Comparison of ENCODE assay signal across 8 mouse cellular contexts in the genomic region with DNA sequence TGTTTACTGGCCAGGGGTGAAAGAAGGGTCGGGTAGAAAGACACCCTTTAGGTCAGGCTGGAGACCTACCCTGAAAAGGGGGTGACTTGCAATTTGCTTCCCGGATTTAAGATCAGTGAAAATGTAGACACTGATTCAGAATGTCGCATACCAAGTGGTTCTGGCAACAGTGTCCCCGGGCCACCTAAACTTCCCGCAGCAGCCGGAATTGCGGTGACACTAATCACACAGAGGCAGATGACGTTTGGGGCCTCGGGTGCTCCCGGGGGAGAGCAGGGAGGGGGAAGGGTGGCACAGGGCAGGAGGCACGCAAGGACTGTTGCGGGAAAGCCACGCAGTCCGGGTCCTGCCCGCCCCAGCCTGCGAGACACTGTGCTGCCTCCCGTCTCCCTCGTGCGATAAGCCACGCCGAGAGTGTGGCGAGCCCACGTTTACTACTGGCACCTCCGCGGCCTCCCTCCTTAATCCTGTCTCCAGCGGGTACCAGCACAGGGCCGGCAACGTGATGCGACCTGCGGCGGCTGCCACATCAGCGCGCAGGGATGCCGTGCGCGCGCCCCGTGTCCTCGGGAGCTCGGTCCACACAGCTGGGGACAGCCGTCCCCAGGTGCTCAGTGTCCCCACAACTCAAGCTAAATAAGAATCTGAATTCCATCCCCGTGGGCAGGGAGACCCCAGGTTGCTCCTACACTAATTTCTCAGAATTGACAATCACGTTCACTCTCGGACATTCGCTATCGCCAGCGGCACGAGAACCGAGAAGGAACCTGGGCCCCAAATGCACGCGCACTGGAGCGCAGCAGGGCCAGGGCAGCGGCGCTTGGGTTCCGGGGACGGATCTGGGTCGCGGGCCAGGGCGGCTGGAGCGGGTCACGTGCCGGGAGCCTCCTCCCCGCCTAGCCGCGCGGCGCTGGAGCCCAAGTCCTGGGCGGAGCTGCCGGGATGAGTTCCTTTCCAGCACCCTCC. TPM values are rescaled to one million over a fixed set of nuclear protein-coding genes. Genes with fewer than 3 reads are reported as not detected.
DNase-seq lines count a peak whose midpoint lies in the region; ATAC-seq and TF ChIP-seq lines count a peak whose summit lies in the region.

No protein-coding gene starts in this region.

- peak overlapping the region; percentile 99 for H3K4me2 ChIP-seq in heart, embryonic 14.5 days (ENCODE audit: low read length)
- peak overlapping the region; percentile 98 for H3K4me2 ChIP-seq in kidney, postnatal 0 days (ENCODE audit: low read length)
- H3K4me2 ChIP-seq in myocyte (ENCODE audit: low read depth) = peak overlapping the region; percentile 99
- peak overlapping the region; percentile 94 for H3K4me2 ChIP-seq in stomach, embryonic 16.5 days (ENCODE audit: low read depth, low read length)

- peak; percentile 77 for TF ChIP-seq POLR2A in liver, adult 2 months (IDR thresholded peaks at IDR 0.05; ENCODE audit: extremely low read depth, insufficient read depth, low read length)
- TF ChIP-seq POLR2A in myocyte (IDR thresholded peaks at IDR 0.05; ENCODE audit: insufficient read length, low read depth) = peak; percentile 89

- under 1% methylated on average over 69 of the region's 69 CpGs for WGBS in forebrain, embryonic 10.5 days
- under 1% methylated on average over 69 of the region's 69 CpGs for WGBS in heart, embryonic 14.5 days
- WGBS in kidney, postnatal 0 days = under 1% methylated on average over 69 of the region's 69 CpGs
- under 1% methylated on average over 69 of the region's 69 CpGs for WGBS in liver, adult 2 months
- under 1% methylated on average over 69 of the region's 69 CpGs for WGBS in stomach, embryonic 16.5 days

- H3K36me3 ChIP-seq in forebrain, embryonic 10.5 days (replicated peaks) = no peaks in the 10 kb centered on the region
- no peaks in the 10 kb centered on the region for H3K36me3 ChIP-seq in heart, embryonic 14.5 days (ENCODE audit: control insufficient read depth, insufficient read depth, low read length)
- no peaks in the 10 kb centered on the region for H3K36me3 ChIP-seq in kidney, postnatal 0 days (ENCODE audit: insufficient read depth, low read length)
- H3K36me3 ChIP-seq in liver, adult 2 months (ENCODE audit: control insufficient read depth, insufficient read depth, low read length) = no peaks in the 10 kb centered on the region
- H3K36me3 ChIP-seq in myocyte (ENCODE audit: control insufficient read depth, insufficient read depth) = no peaks in the 10 kb centered on the region
- H3K36me3 ChIP-seq in stomach, embryonic 16.5 days (ENCODE audit: control insufficient read depth, insufficient read depth, low read length) = no peaks in the 10 kb centered on the region

- peaks cover 84% of the 10 kb centered on the region for H3K27me3 ChIP-seq in forebrain, embryonic 10.5 days (ENCODE audit: poor library complexity, severe bottlenecking)
- H3K27me3 ChIP-seq in heart, embryonic 14.5 days (ENCODE audit: control insufficient read depth, insufficient read depth, low read length) = peaks cover 8% of the 10 kb centered on the region
- H3K27me3 ChIP-seq in kidney, postnatal 0 days (ENCODE audit: insufficient read depth, low read length) = peaks cover 9% of the 10 kb centered on the region
- H3K27me3 ChIP-seq in liver, adult 2 months (ENCODE audit: control insufficient read depth, insufficient read depth, low read length) = no peaks in the 10 kb centered on the region
- H3K27me3 ChIP-seq in myocyte (ENCODE audit: control insufficient read depth, insufficient read depth, insufficient read length) = no peaks in the 10 kb centered on the region
- H3K27me3 ChIP-seq in stomach, embryonic 16.5 days (ENCODE audit: control insufficient read depth, insufficient read depth, low read length) = peaks cover 42% of the 10 kb centered on the region

- ATAC-seq in heart, embryonic 14.5 days (ENCODE audit: insufficient number of reproducible peaks, insufficient read depth, low FRiP score, low read depth) = peak; percentile 69
- ATAC-seq in kidney, postnatal 0 days (replicated peaks; ENCODE audit: low FRiP score, low read depth) = peak; percentile 73
- ATAC-seq in stomach, embryonic 16.5 days (ENCODE audit: insufficient read depth, low FRiP score) = peak; percentile 88

- peak overlapping the region; percentile 55 for H3ac ChIP-seq in myocyte (ENCODE audit: control insufficient read depth, insufficient read length)

- peaks cover 51% of the 10 kb centered on the region for H3K4me1 ChIP-seq in forebrain, embryonic 10.5 days
- peaks cover 8 to 29% of the 10 kb centered on the region in 2 experiments for H3K4me1 ChIP-seq in heart, embryonic 14.5 days (ENCODE audit: control insufficient read depth in 2 of 2, insufficient read depth in 2 of 2, low read length in 2 of 2)
- H3K4me1 ChIP-seq in kidney, postnatal 0 days (replicated peaks; ENCODE audit: insufficient read depth, low read length) = peaks cover 23% of the 10 kb centered on the region
- peaks cover 3% of the 10 kb centered on the region for H3K4me1 ChIP-seq in liver, adult 2 months (ENCODE audit: control insufficient read depth, insufficient read depth, low read length)
- peaks cover 4% of the 10 kb centered on the region for H3K4me1 ChIP-seq in stomach, embryonic 16.5 days (ENCODE audit: control insufficient read depth, insufficient read depth, low read length)

- no peaks in the 10 kb centered on the region for H3K9me3 ChIP-seq in forebrain, embryonic 10.5 days
- H3K9me3 ChIP-seq in heart, embryonic 14.5 days (ENCODE audit: control insufficient read depth, low read length) = no peaks in the 10 kb centered on the region
- H3K9me3 ChIP-seq in kidney, postnatal 0 days (replicated peaks; ENCODE audit: low read length) = no peaks in the 10 kb centered on the region
- H3K9me3 ChIP-seq in stomach, embryonic 16.5 days (replicated peaks; ENCODE audit: control insufficient read depth, low read length) = no peaks in the 10 kb centered on the region

- no peaks in the 10 kb centered on the region for H3K79me2 ChIP-seq in liver, adult 2 months (ENCODE audit: control insufficient read depth, insufficient read depth, low read length)
- peaks cover 30% of the 10 kb centered on the region for H3K79me2 ChIP-seq in myocyte (ENCODE audit: control insufficient read depth, insufficient read depth)

- peak overlapping the region; percentile 80 for H3K27ac ChIP-seq in forebrain, embryonic 10.5 days
- H3K27ac ChIP-seq in heart, embryonic 14.5 days (replicated peaks in 1 of 2; ENCODE audit: control insufficient read depth in 1 of 2, insufficient read depth in 1 of 2, low read depth in 2 of 2, low read length in 2 of 2) = peak overlapping the region; percentile 87 to 91
- peak overlapping the region; percentile 36; the same call in 1 of the 2 replicates for H3K27ac ChIP-seq in kidney, postnatal 0 days
- H3K27ac ChIP-seq in liver, adult 2 months (replicated peaks; ENCODE audit: insufficient read depth, low read depth, low read length) = peak overlapping the region; percentile 77
- H3K27ac ChIP-seq in stomach, embryonic 16.5 days (ENCODE audit: low read length) = no peak overlapping the region

- H3K9ac ChIP-seq in heart, embryonic 14.5 days (ENCODE audit: low read length) = peak overlapping the region; percentile 89
- H3K9ac ChIP-seq in kidney, postnatal 0 days (ENCODE audit: low read depth, low read length) = peak overlapping the region; percentile 49; the same call in 1 of the 2 replicates
- H3K9ac ChIP-seq in liver, adult 2 months (ENCODE audit: low read depth, low read length) = peak overlapping the region; percentile 75
- peak overlapping the region; percentile 62 for H3K9ac ChIP-seq in stomach, embryonic 16.5 days (ENCODE audit: low read length)

- TF ChIP-seq CTCF in kidney, postnatal 0 days (IDR thresholded peaks at IDR 0.05; ENCODE audit: low read depth) = no peak
- TF ChIP-seq CTCF in liver, adult 2 months (IDR thresholded peaks at IDR 0.05; ENCODE audit: low read depth, low read length) = no peak

- peak; percentile 70 to 72 for DNase-seq in B cell, adult 2 months
- DNase-seq in adrenal gland, postnatal 4 days (ENCODE audit: low spot score in 2 of 2) = peak; percentile 74 to 75
- peak; percentile 64 for DNase-seq in forebrain, embryonic 10.5 days (ENCODE audit: extremely low spot score, low spot score)
- DNase-seq in kidney, postnatal 0 days (ENCODE audit: low spot score) = peak; percentile 90
- peak; percentile 73 for DNase-seq in liver, adult 2 months (ENCODE audit: extremely low read depth, low read depth, low spot score)

- H3K4me3 ChIP-seq in forebrain, embryonic 10.5 days = peak overlapping the region; percentile 68
- H3K4me3 ChIP-seq in heart, embryonic 14.5 days (ENCODE audit: control insufficient read depth in 1 of 2, insufficient read depth in 1 of 2, low read depth in 1 of 2, low read length in 2 of 2) = peak overlapping the region; percentile 63 to 68
- H3K4me3 ChIP-seq in kidney, postnatal 0 days (replicated peaks; ENCODE audit: low read depth, low read length) = peak overlapping the region; percentile 49
- H3K4me3 ChIP-seq in liver, adult 2 months (ENCODE audit: insufficient read depth, low read depth, low read length) = peak overlapping the region; percentile 61
- peak overlapping the region; percentile 71 for H3K4me3 ChIP-seq in myocyte
- H3K4me3 ChIP-seq in stomach, embryonic 16.5 days (replicated peaks; ENCODE audit: low read length) = peak overlapping the region; percentile 59

TF ChIP-seq in myocyte, 11 proteins besides CTCF, POLR2A, EP300 and RAD21 (continues in another document):
- TF ChIP-seq POLR2AphosphoS2 (IDR thresholded peaks at IDR 0.05; ENCODE audit: insufficient read length, low read depth) (peak; percentile 94), MYOD1 (IDR thresholded peaks at IDR 0.05; ENCODE audit: control insufficient read depth in 1 of 3, insufficient read length in 2 of 3, low read depth in 2 of 3) (peak in 1 of 3 experiments; percentile 21), CEBPB (IDR thresholded peaks at IDR 0.05; ENCODE audit: insufficient read depth, poor library complexity, severe bottlenecking) (no peak), TCF12 (IDR thresholded peaks at IDR 0.05; ENCODE audit: insufficient read depth, poor library complexity, severe bottlenecking) (no peak), REST (IDR thresholded peaks at IDR 0.05; ENCODE audit: insufficient read depth, insufficient read length) (no peak), SRF (IDR thresholded peaks at IDR 0.05; ENCODE audit: control insufficient read depth, insufficient read length, low read depth) (peak; percentile 32), MAX (IDR thresholded peaks at IDR 0.05; ENCODE audit: low read depth) (no peak)

RNA-seq across cellular contexts. Expression of gene Bhlhe41, which starts 0.8 kb away (rescaled TPM):
- total RNA-seq in adrenal gland, postnatal 4 days (2021) = 1 to 10 TPM; 5.3 to 6.2 TPM
- polyA plus RNA-seq in forebrain, embryonic 10.5 days (2016; fragmentation: Nextera tagmentation; extraction: Ambion mirVana) = 1.6 and 2.1 TPM in 2 replicates
- polyA plus RNA-seq in heart, embryonic 14.5 days (2014; fragmentation: Nextera tagmentation; extraction: Ambion mirVana) = 6.6 and 8.6 TPM in 2 replicates
- polyA plus RNA-seq in kidney, postnatal 0 days (2015; fragmentation: Nextera tagmentation; extraction: Ambion mirVana) = 1.0 and 1.1 TPM in 2 replicates
- 0.40 and 1.8 TPM in 2 replicates for total RNA-seq in liver, adult 2 months (2014; rRNA removed)
- polyA plus RNA-seq in liver, adult 2 months (2012; rRNA removed) = 0.21 and 0.32 TPM in 2 replicates
- polyA plus RNA-seq in myocyte (2012; fragmentation: generic; extraction: Trizol) = 15.6 TPM
- 1.7 and 2.0 TPM in 2 replicates for polyA plus RNA-seq in stomach, embryonic 16.5 days (2015; fragmentation: Nextera tagmentation; extraction: Ambion mirVana)
